Mouse (Mus musculus) E14TG2a.4 (cell line): ENCODE data around the gene Dhx37.
"Not testable (repeated sequence)": the region's sequence is repeated elsewhere in the genome, so short reads cannot be mapped to it uniquely, and the experiment has no call there.

Experiments used
- H3K27me3 ChIP-seq: 2 replicates; pipeline ENCODE4 v1.6.1; 2014; ENCODE audit warnings: low read length, control low read depth; ENCODE audit not compliant: insufficient read depth
- H3K36me3 ChIP-seq: 2 replicates; pipeline ENCODE4 v1.6.1; 2014; ENCODE audit warnings: low read length, control low read depth; ENCODE audit not compliant: insufficient read depth
- H3K4me1 ChIP-seq: replicated peaks from 2 replicates; pipeline ENCODE4 v1.6.1; 2014; ENCODE audit warnings: low read depth, low read length, control low read depth
- H3K4me3 ChIP-seq: replicated peaks from 2 replicates; pipeline ENCODE4 v1.5.1; 2014; ENCODE audit warnings: mild to moderate bottlenecking, low read length
- H3K9me3 ChIP-seq: 2 replicates; pipeline ENCODE4 v1.6.1; 2014; ENCODE audit warnings: low read length, control low read depth
- CTCF ChIP-seq: conservative IDR thresholded peaks from 2 replicates; pipeline ENCODE4 v1.5.1; 2014; ENCODE audit warnings: low read length
- NANOG ChIP-seq: IDR thresholded peaks from 2 replicates; pipeline ENCODE4 v1.6.1; 2014; ENCODE audit warnings: borderline replicate concordance, low read length, mixed read lengths
- POU5F1 ChIP-seq: IDR thresholded peaks from 2 replicates; pipeline ENCODE4 v1.6.1; 2014; ENCODE audit warnings: low read length, borderline replicate concordance

Gene Dhx37

DNA sequence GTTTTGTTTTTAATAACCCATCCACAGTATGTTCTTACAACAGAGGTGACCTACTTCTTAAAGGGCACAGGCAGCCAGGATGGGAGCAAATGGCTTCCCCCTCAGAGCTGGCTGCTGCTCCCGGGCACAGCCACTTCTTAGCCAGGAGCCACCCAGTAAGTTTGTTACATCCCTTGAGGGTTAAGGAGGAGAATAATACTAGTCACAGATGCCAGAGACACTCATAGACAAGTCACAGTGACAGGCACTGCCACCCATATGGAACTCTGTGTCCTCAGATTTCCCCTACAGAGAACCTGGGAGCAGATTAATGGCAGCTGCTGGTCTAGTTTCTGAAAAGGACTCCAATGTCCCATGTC is 41.3 kb downstream of the Dhx37 start:
- Histone ChIP-seq H3K9me3 (peaks cover 13% of the 10 kb centered on the region), H3K36me3 (peaks cover 11% of the 10 kb centered on the region), H3K27me3 (no peaks in the 10 kb centered on the region), H3K4me3 (peak overlapping the region; percentile 59), H3K4me1 (peaks cover 54% of the 10 kb centered on the region)
- no peak for TF ChIP-seq CTCF

DNA sequence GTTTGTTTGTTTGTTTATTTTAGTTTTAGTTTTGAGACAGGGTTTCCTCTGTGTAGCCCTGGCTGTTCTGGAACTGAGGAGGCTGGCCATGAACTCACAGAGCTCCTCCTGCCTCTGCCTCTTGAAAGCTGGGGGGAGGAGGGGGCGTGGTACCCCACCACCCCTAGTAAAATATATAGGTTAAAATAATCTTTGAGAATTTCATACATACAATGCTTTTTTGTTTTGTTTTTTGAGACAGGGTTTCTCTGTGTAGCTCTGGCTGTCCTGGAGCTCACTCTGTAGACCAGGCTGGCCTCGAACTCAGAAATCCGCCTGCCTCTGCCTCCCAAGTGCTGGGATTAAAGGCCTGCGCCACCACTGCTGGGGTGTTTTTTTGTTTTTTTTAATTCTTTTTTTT is 41.7 kb downstream of the Dhx37 start:
- peaks cover 13% of the 10 kb centered on the region for H3K9me3 ChIP-seq
- not testable (repeated sequence) for H3K27me3 ChIP-seq, H3K4me3 ChIP-seq
- H3K4me1 ChIP-seq = peaks cover 54% of the 10 kb centered on the region
- peaks cover 11% of the 10 kb centered on the region for H3K36me3 ChIP-seq

DNA sequence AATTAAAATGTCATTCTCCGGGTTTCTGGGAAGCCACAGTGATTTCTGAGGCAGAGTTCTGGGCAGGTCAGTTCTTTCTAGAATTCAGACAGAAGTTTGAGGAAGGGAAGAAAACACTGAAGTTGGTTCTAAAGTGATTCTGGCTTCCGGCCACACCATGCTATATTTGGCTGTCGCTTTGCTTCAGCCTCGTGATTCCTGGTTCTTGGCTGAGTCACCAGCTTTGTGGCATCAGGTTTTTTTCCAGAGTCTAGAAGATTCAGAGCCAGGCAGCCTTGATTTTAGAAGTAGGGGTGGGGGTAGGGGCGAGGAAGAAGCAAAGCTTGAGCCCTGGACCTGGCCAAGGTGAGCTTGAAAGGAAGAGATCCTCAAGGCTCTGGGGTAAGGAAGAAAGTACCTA is 42.3 kb downstream of the Dhx37 start:
- peaks cover 13% of the 10 kb centered on the region for H3K9me3 ChIP-seq

DNA sequence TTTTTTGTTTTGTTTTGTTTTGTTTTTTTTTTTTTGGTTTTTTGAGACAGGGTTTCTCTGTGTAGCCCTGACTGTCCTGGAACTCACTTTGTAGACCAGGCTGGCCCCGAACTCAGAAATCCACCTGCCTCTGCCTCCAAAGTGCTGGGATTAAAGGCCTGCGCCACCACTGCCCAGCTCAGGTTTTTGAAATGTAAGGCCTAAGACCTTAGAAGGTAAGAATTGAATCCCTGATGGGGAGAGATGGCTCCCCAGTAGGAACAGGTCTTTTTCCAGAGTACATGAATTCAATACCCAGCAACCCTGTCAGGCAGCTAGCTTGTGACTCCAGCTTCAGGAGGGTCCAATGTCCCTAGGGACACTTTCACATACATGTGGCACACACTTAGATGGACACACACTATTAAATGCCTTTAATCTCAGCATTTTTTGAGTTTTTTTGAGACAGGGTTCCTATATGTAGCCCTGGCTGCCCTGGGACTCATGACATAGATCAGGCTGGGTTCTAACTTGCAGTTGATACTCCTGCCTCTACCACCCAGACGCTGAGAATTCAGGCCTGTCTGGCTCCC is 42.9 kb downstream of the Dhx37 start:
- Histone ChIP-seq H3K4me1 (peaks cover 54% of the 10 kb centered on the region), H3K4me3 (no peak overlapping the region), H3K9me3 (peaks cover 13% of the 10 kb centered on the region), H3K27me3 (no peaks in the 10 kb centered on the region), H3K36me3 (peaks cover 12% of the 10 kb centered on the region)
- TF ChIP-seq CTCF (no peak), NANOG (no peak), POU5F1 (no peak)

More for the DNA sequence above, 42.3 kb downstream of the Dhx37 start:
- H3K27me3 ChIP-seq = no peaks in the 10 kb centered on the region
- no peak overlapping the region for H3K4me3 ChIP-seq
- peaks cover 11% of the 10 kb centered on the region for H3K36me3 ChIP-seq
- peaks cover 54% of the 10 kb centered on the region for H3K4me1 ChIP-seq
- TF ChIP-seq POU5F1 = no peak
- TF ChIP-seq NANOG = no peak
- no peak for TF ChIP-seq CTCF

DNA sequence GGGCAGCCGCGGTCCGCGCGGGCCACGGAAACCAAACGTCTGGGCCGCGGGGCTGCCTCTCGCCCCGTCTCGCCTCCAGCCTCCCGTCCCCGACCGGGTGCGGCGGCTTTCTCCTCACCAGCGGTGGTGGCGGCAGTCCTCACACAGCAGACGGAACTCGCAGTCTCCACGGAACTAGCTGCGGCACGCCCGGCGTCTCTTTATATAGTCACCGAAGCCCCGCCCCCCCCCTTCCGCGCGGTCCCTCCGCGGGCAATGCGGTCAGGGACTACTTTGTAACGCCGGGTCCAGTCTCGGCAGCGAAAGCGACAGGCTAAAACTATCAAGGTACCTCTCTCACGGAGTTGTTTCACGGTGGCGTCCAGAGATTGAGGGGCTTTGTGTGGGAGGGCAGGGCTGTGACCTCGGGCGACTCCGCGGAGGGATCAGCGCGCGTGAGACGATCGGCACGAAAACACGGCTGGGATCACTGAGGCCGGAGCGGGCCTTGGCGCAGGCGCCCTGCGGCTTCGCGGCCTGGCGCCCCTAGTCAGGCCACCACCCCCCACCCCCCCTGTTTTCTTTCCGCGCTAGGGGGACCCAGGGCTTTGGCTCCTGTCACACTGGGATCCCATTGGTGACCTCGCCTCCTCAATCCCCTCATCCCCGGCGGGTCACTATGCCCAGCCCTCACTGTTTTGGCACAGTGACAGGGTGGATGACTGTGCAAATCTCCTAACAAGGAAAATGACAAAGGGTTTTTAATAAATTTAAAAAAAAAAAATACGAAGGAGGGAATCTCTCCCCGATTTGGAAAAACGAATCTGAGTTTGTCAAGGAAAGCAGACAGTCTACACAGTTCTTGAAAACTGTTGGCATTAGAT is 44.1 kb downstream of the Dhx37 start, which contains the start of gene Ubc:
Ubc (minus strand) TSS at position 624 of the 863 bp plus-strand sequence.
- H3K4me3 ChIP-seq = peak within 1 kb of the TSS; percentile 98
- peaks cover 23% of the 10 kb centered on the region for H3K9me3 ChIP-seq
- TF ChIP-seq CTCF (no peak), NANOG (no peak), POU5F1 (no peak; the same call in 1 of the 2 replicates)
- no peaks in the 10 kb centered on the region for H3K27me3 ChIP-seq
- peaks cover 47% of the 10 kb centered on the region for H3K4me1 ChIP-seq
- peaks cover 24% of the 10 kb centered on the region for H3K36me3 ChIP-seq

DNA sequence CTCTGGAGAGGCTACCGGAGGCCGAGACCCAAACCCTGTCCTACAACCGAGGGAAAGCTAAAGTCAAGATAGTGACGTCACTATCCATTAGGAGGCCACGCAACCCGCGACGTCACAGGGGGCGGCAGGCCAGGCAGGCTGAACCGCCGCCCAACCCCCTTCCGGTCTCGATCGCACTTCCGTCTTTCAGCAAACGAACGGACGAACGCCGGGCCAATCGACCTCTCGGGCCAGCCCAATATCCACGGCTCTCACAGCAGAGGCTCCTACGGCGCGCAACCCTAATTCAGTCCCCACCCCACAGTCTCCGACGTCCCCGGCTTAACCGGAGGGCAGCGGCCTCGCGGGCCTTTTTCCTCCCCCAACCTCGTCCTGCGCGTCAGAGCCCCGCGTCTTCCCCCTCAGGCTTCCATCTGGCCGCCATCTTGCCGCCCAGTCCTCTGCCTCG is 44.8 kb downstream of the Dhx37 start, which contains the start of gene Gm10382:
Gm10382 (plus strand) TSS at position 192 of the 448 bp plus-strand sequence.
- Histone ChIP-seq H3K4me1 (peaks cover 43% of the 10 kb centered on the region), H3K9me3 (peaks cover 28% of the 10 kb centered on the region), H3K4me3 (peak within 1 kb of the TSS; percentile 98), H3K27me3 (no peaks in the 10 kb centered on the region), H3K36me3 (peaks cover 30% of the 10 kb centered on the region)
- TF ChIP-seq CTCF = no peak
- TF ChIP-seq NANOG = no peak
- TF ChIP-seq POU5F1 = no peak

DNA sequence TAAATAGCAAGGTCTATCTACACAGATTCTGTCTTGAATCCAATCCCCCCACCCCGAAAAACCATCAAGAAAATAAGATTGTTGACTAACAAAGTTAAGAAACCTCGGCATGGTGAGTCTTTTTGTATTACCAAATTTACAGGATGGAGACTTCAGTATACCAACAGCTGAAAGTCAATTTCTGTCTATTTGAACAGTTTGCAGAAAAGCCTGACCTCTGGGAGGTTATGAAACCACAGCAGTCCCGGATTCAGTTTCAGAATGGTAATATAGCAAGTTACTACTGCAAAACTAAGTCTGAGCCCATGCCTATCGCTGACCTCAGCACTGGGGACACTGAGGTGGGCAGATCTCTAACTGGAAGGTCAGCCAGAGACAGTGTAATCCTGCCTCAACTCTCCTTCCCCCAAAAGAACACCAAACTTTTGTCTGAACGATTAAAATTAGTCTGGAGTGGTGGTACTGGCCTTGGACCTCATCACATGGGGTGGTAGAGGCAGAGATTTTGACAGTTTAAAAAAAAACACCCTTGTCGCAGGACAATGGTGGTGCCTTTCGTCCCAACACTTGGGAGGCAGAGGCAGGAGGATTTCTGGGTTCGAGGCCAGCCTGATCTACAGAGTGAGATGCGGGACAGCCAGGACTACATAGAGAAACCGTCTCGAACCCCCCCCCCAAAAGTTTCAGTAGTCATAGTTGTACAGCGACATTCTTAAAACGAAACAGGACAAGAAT is 45.4 kb downstream of the Dhx37 start:
- H3K27me3 ChIP-seq = no peaks in the 10 kb centered on the region
- TF ChIP-seq POU5F1 = no peak
- TF ChIP-seq CTCF = no peak
- no peak for TF ChIP-seq NANOG
- H3K36me3 ChIP-seq = peaks cover 36% of the 10 kb centered on the region
- peaks cover 36% of the 10 kb centered on the region for H3K4me1 ChIP-seq
- H3K4me3 ChIP-seq = peak overlapping the region; percentile 98
- peaks cover 28% of the 10 kb centered on the region for H3K9me3 ChIP-seq

DNA sequence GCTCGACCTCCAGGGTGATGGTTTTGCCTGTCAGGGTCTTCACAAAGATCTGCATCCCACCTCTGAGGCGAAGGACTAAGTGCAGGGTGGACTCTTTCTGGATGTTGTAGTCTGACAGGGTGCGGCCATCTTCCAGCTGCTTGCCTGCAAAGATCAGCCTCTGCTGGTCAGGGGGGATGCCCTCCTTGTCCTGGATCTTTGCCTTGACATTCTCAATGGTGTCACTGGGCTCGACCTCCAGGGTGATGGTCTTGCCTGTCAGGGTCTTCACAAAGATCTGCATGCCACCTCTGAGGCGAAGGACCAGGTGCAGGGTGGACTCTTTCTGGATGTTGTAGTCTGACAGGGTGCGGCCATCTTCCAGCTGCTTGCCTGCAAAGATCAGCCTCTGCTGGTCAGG is 46.6 kb downstream of the Dhx37 start:
- peaks cover 28% of the 10 kb centered on the region for H3K9me3 ChIP-seq
- H3K4me1 ChIP-seq = peaks cover 27% of the 10 kb centered on the region
- peaks cover 42% of the 10 kb centered on the region for H3K36me3 ChIP-seq
- H3K27me3 ChIP-seq, H3K4me3 ChIP-seq: not testable (repeated sequence)
